Mouse (Mus musculus): Measurements from ENCODE around the gene Rbm14. TPM values are rescaled to one million over a fixed set of nuclear protein-coding genes. Genes with fewer than 3 reads are reported as not detected.

Gene Rbm14
- 10 to 100 TPM; 55.8 to 57.7 TPM for total RNA-seq (2021)
- long read RNA-seq, experiment 1, transcript Rbm14-201 (3 exons, 3,165 nt), result major isoform, 23 of 28 reads
- long read RNA-seq, experiment 1, partial matches to known transcripts, result 4 of 28 reads
- long read RNA-seq, experiment 1, other reads (novel, unspliced or antisense), result 1 of 28 reads
- long read RNA-seq, experiment 2, transcript Rbm14-201 (3 exons, 3,165 nt), result major isoform, 27 of 42 reads
- long read RNA-seq, experiment 2, partial matches to known transcripts, result 12 of 42 reads
- long read RNA-seq, experiment 2, other reads (novel, unspliced or antisense), result 2 of 42 reads

DNA sequence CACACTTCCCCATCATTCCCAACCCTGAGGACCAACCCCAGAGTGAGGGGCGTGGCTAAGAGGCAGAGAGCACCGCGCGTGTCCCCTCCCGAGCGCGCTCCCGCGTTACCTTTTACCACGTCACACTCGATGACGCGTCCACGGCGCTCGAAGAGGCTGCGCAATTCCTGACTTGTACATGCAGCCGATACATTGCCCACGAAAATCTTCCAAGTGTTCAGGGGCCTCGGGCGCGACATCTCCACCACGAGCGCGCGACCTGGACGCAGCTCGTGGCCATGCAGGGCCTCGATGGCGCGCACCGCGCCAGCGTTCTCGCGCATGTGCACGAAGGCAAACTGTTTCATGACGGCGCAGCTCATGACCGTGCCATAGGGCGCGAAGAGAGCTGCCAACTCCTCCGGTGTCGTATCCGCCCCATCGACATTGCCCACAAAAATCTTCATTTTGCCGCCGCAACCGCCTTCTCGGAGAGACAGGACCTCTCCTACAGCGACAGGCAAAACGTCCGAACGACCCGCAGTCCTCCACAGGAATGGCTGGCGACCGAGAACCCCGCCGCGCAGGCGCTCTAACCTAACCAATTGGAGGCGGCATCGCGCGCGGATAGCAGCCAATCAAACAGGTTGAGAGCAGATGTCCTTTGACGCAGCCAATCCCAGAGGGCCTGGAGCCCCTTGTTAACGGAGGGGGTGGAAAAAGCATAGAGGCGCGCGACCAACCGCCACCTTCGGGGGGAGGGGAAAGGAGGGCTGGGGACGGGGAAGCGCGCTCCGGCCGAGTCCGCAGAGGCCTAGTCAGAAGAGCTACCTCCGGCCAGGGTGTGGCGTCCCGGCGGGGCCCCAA lies at the start of gene Rbm14, which contains the start of gene Gm21992:
Gene Rbm14 (minus strand): TSS at position 572 of the 846 bp plus-strand sequence.
Gene Gm21992 (minus strand): TSS at position 550 of the 846 bp plus-strand sequence.
- DNase-seq (ENCODE audit: low spot score in 2 of 2), result peak; percentile 95 to 97

- DNase-seq (ENCODE audit: low spot score in 2 of 2), result no peak
Measured at GRCm38 (mm10) chr19:4859081-4859480, 47.6 kb upstream of the Rbm14 start.

- no peak for DNase-seq (ENCODE audit: low spot score in 2 of 2)
Measured at GRCm38 (mm10) chr19:4855951-4856350, 44.5 kb upstream of the Rbm14 start.

- DNase-seq (ENCODE audit: low spot score in 2 of 2), result no peak
Measured at GRCm38 (mm10) chr19:4855470-4855820, 44.0 kb upstream of the Rbm14 start.

DNA sequence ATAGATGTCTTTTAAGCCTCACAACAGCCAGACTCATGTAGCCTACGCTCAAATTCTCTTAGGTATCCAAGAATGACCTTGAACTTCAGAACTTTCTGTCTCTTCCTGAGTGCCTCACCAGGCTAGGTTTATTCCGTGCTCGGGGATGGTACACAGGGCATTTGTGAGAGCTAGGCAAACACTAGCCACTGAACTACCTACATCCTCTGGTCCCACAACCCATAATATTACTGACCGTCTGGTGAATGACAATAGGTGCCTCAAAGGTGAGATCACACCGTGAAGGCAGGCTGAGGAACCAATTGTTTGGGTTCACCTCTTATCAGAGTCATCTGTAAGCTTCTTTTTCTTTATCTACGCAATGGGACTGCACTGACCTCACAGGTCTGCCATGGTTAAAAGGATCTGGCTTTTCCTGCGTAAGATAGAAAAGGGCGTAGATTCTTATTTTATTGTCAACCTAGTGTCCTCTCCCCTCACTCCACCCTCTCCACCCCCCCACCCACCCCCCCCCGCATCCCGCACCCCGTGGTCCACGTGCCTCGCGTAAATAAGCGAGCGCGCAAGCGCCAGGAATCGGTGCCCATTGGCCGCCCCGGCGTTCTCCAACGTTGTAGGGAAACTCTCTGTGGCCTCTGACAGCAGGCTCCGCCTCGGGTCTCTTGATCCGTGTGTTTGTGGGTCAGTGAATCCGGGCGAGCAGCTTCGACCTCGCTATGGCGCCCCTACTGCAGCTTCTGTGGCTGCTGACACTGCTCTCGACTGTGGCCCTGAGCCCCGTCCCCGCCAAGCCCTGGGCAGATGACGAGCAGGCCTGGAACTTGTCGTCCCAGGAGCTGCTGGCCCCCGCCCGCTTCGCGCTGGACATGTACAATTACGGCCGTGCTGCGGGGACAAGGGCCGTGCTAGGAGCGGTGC lies 43.4 kb upstream of the Rbm14 start, which contains the start of gene Ctsf:
Gene Ctsf (plus strand): TSS at position 579 of the 918 bp plus-strand sequence.
- peak; percentile 80 for DNase-seq (ENCODE audit: low spot score in 2 of 2)

- DNase-seq (ENCODE audit: low spot score in 2 of 2), result no peak
Measured at GRCm38 (mm10) chr19:4850281-4850680, 38.8 kb upstream of the Rbm14 start.

DNA sequence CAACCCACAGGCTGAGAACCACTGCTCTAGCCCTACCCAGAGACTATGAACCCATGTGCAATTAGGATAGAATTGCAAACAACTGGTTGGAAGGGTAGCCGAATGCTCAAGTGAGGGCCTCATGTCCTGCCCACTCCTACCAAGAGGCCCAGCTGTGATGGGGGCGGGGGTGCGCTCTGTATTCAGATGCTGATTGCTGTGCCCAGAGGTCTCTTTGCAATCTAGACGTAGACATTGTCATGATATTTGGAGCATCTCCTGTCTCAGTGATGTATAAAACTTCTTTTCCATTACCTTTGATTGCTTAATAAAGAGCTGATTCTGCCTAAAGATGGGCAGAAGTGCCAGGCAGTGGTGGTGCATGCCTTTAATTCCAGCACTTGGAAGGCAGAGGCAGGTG lies 38.4 kb upstream of the Rbm14 start:
- DNase-seq (ENCODE audit: low spot score in 2 of 2), result no peak

- no peak for DNase-seq (ENCODE audit: low spot score in 2 of 2)
Measured at GRCm38 (mm10) chr19:4847490-4847889, 36.1 kb upstream of the Rbm14 start.

DNA sequence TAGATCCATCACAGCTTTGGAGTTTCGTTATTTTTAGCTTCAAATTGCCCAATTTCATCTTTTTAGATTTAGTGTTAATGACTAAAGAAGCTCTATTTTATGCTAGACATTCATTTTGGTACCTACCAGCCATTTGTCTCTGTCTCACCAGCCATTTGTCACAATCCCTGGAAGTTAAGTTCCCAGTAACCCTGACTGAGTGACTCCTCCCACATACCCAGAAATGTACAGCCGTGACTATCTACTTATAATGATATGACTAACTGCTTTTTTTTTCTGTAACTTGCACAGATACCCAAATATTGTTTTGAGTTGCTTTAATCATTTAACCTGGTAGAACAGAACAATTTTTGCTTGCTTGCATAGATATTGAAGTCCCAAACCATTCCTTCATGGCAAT lies 34.4 kb upstream of the Rbm14 start:
- no peak for DNase-seq (ENCODE audit: low spot score in 2 of 2)

DNA sequence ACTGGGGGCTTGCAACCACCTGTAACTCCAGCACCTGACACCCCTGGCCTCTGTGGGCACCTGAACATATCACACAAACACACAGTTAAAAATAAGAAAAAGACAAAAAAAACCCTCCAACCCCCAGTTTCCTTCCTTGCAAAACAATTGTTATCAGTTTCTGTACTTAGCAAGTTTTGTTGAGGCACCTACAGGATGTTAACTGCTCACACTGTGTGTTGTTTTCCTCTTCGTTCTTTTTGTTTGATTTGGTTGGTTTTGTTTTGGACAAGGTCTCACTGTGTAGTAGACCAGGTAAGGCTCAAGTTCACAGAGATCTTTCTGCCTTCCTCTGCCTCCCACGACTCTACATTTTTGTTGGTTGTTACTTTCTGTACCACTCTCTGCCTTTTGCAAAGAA lies 31.2 kb upstream of the Rbm14 start:
- no peak for DNase-seq (ENCODE audit: low spot score in 2 of 2)

DNA sequence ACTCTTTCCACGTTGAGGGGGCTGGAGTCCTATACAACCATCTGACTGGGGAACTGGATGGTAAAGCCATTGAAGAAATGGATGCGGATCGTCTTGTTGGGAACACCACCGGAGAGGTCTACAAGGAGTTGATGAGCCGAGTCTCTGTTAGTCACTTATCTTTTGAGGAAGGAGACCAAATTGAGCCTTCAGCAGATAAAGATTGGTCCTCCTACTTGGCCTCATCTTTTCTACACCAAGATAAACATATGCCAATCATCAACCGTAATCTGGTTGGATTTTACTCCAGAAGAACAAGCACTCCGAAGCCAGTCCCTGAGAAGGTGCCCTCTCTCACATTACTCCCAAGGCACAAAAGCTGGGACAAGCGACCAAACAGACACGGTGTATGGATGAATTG lies 29.4 kb upstream of the Rbm14 start:
- no peak for DNase-seq (ENCODE audit: low spot score in 2 of 2)

GRCm38 (mm10) chr19:4839149-4839548 lies 27.7 kb upstream of the Rbm14 start, which contains the start of the genes Ccs and Ccdc87:
Gene Ccs (minus strand): TSS chr19:4839332.
Gene Ccdc87 (plus strand): TSS chr19:4839366.
- DNase-seq (ENCODE audit: low spot score in 2 of 2), result peak; percentile 86 to 92

DNA sequence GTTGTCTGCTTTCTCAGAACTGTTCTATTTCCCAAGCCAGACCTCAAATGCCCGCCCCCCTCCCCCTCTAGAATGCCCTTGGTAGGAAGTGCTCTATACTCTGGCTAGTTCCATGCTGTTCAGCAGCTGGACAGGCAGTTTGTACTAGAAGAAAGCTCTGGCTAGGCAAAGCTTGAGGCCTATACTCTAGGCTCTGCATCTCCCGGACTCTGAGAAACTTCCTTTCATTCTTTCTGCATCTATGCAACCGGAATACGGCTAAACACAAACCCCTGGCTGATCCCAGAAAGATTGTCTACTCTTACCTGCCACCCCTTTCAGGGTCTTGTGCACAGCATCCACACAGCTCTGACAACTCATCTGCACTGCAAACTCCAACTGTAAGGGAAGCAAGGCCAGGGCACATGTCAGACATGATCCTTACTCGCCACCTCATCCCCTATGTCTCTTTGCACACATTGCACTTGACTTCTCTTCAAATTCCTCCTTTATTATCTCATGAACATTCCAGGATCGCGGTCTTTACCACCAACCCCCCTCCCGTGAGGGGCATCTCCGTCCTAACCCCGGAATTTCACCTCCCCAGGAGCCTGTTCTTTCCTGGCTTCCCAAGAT lies 27.2 kb upstream of the Rbm14 start:
- DNase-seq (ENCODE audit: low spot score in 2 of 2), result no peak

- no peak for DNase-seq (ENCODE audit: low spot score in 2 of 2)
Measured at GRCm38 (mm10) chr19:4837049-4837448, 25.6 kb upstream of the Rbm14 start.

GRCm38 (mm10) chr19:4836096-4836495 lies 24.7 kb upstream of the Rbm14 start:
- no peak for DNase-seq (ENCODE audit: low spot score in 2 of 2)

DNA sequence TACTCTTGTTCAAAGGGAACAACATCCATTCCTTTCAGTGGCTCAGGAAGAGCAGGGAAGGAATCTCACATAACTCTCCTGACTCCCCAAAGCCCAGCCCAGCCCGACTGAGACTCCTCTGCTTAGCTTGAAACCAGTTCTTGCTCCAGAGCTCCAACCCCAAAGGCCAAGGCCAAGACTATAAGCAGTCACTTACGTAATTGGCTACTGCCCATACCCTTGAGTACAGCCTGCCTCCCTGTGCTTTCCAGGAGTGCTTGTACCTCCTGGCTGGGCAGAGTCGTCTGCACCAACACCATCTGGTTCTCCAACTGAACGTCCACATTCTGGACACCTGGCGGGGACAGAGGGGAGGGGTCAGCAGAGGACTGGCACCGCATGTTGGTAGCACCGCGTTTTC lies 22.5 kb upstream of the Rbm14 start:
- no peak for DNase-seq (ENCODE audit: low spot score in 2 of 2)

DNA sequence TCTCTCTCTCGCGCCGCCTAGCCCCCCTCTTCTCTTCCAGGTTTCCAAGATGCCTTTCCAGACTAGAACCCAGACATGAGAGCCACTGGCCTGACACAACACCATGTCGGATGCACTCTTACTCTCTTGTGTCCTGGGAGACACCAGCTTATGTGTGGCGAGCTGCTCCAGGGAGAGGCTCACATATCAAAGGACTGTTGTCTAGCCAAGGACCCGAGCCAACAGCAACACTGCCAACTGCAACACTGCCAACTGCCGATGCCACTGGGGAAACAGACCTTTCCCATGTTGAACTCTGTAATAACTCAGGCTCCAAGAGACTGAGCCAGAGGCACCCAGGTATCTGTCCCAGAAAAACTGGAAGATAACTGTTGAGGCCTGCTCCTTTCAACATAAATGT lies 17.7 kb upstream of the Rbm14 start:
- no peak for DNase-seq (ENCODE audit: low spot score in 2 of 2)

DNA sequence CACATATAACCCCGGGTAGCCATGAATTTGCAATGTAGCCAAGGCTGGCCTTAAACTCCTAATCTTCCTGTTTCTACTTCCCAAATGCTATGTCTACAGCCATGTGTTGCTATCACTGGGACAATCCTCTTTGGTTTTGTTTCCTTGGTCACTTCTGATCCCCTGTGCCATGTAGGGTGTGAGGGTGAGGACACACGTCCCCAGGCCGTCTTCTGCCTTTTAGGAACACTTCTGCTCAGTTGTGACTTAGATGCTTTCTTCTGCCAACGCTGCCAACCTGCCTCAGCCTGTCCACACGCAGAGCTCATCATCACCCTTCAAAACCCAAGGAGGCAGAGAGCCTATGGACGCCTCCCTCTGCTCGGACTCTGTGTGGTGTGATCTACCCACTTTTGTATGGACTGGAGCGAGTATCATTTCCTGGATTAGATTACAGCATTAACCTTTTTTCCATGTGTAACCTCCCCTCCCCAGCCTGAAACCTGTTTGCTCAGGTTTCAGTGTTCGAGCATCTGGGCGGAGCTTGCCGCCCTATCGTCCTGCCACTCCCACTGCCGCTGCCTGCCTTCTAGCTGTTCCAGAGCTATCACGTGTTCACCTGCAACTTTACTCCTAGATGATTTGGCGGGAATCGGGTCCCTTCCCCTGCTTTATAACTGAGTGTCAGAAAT lies 17.1 kb upstream of the Rbm14 start:
- DNase-seq (ENCODE audit: low spot score in 2 of 2), result no peak

DNA sequence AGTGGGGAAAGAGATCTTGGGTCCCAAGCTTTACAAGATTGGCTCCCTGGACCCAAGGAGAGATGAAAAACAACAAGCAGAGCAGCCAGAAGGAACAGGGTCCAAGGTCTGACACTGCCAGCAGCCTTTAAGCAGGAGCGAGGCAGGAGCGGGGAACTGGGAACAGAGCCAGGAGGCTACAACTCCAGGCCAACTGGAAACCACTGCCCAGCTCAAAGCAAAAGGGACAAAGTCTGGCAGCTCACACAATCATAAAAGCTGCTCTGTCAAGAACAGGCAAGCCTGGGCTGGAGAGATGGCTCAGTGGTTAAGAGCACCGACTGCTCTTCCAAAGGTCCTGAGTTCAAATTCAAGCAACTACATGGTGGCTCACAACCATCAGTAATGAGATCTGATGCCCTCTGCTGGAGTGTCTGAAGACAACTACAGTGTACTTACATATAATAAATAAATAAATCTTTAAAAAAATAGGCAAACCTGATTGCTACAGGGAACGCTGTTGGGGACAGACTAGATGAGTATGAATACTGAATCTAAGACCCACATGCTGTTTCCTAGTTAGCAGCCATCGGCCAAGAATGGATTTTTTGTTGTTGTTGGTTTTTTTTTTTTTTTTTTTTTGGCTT lies 9.4 kb upstream of the Rbm14 start:
- no peak for DNase-seq (ENCODE audit: low spot score in 2 of 2)
